ENCODE assay signal across 7 mouse cellular contexts in the genomic region with DNA sequence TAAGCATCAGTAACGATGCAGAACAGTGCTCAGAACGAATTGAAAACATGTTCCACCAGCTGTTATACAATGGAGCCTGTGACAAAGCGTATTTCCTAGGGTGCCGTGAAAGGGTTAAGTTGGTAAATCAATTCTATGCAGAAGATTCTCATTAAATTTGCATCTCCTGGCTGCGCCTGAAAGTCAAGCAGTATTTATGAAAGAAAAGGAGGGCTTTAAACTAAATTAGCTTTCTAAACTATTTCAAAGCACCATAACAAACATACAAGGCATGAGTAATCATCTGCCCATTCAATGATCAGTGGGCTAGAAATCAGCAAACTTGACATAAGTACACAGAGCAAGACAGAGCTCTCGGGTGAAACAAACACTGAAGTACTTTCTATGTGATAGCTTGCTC. TPM values are rescaled to one million over a fixed set of nuclear protein-coding genes. Genes with fewer than 3 reads are reported as not detected.
DNase-seq lines count a peak whose midpoint lies in the region; ATAC-seq and TF ChIP-seq lines count a peak whose summit lies in the region.

No protein-coding gene starts in this region.

- intact Hi-C loops in heart, postnatal 10 days (cut with DNase I) = no loop called here

- H3K4me2 ChIP-seq in heart, postnatal 0 days (ENCODE audit: low read depth, low read length) = peak overlapping the region; percentile 30; the same call in 1 of the 2 replicates
- H3K4me2 ChIP-seq in embryonic facial prominence, embryonic 13.5 days = peak overlapping the region; percentile 42
- peak overlapping the region; percentile 99 for H3K4me2 ChIP-seq in liver, embryonic 15.5 days

- H3K36me3 ChIP-seq in heart, postnatal 0 days (replicated peaks; ENCODE audit: control insufficient read depth, insufficient read depth, low read length) = 0 out of 2 replicates have a peak, but pooled peaks cover 4% of the 10 kb centered on the region
- no peaks in the 10 kb centered on the region for H3K36me3 ChIP-seq in embryonic facial prominence, embryonic 13.5 days
- peaks cover 32% of the 10 kb centered on the region for H3K36me3 ChIP-seq in liver, embryonic 15.5 days (replicated peaks)

- DNase-seq in heart, postnatal 0 days (ENCODE audit: low spot score) = no peak
- no peak for DNase-seq in heart, postnatal 10 days
- peak; percentile 45 for DNase-seq in Muller cell, postnatal 12 days (ENCODE audit: inconsistent ontology term)
- DNase-seq in kidney, postnatal 25 days = no peak

- H3K9me3 ChIP-seq in heart, postnatal 0 days (replicated peaks; ENCODE audit: control insufficient read depth, low read length) = no peaks in the 10 kb centered on the region
- no peaks in the 10 kb centered on the region for H3K9me3 ChIP-seq in embryonic facial prominence, embryonic 13.5 days
- H3K9me3 ChIP-seq in liver, embryonic 15.5 days (replicated peaks) = no peaks in the 10 kb centered on the region

- TF ChIP-seq CTCF in heart, postnatal 0 days (IDR thresholded peaks at IDR 0.05; ENCODE audit: low read depth) = no peak

- TF ChIP-seq EP300 in heart, postnatal 0 days (IDR thresholded peaks at IDR 0.05; ENCODE audit: low read depth) = no peak

- H3K27me3 ChIP-seq in heart, postnatal 0 days (ENCODE audit: control insufficient read depth, insufficient read depth, low read length) = no peaks in the 10 kb centered on the region
- H3K27me3 ChIP-seq in embryonic facial prominence, embryonic 13.5 days = no peaks in the 10 kb centered on the region
- H3K27me3 ChIP-seq in liver, embryonic 15.5 days = no peaks in the 10 kb centered on the region

- WGBS in heart, postnatal 0 days = 80% methylated on average over 6 of the region's 6 CpGs
- 46% methylated on average over 6 of the region's 6 CpGs for WGBS in embryonic facial prominence, embryonic 13.5 days
- 68% methylated on average over 6 of the region's 6 CpGs for WGBS in liver, embryonic 15.5 days (ENCODE audit: insufficient replicate concordance)

- no peak for ATAC-seq in heart, postnatal 0 days (ENCODE audit: insufficient read depth, low read depth)
- ATAC-seq in embryonic facial prominence, embryonic 13.5 days (ENCODE audit: insufficient number of reproducible peaks, insufficient read depth, low FRiP score, low TSS enrichment, low read depth) = no peak
- no peak for ATAC-seq in liver, embryonic 15.5 days (ENCODE audit: insufficient read depth)
- no peak for ATAC-seq in CD4-positive, CD25-positive, alpha-beta regulatory T cell, adult 4 months

- no peak overlapping the region for H3K4me3 ChIP-seq in heart, postnatal 0 days (ENCODE audit: low read depth, low read length)
- peak overlapping the region; percentile 23 for H3K4me3 ChIP-seq in embryonic facial prominence, embryonic 13.5 days
- peak overlapping the region; percentile 89 for H3K4me3 ChIP-seq in liver, embryonic 15.5 days (replicated peaks)

- peaks cover 6% of the 10 kb centered on the region; the same call in 1 of the 2 replicates for H3K4me1 ChIP-seq in heart, postnatal 0 days (ENCODE audit: control insufficient read depth, insufficient read depth)
- H3K4me1 ChIP-seq in embryonic facial prominence, embryonic 13.5 days = peaks cover 26% of the 10 kb centered on the region
- peaks cover 60% of the 10 kb centered on the region for H3K4me1 ChIP-seq in liver, embryonic 15.5 days (replicated peaks)

- H3K9ac ChIP-seq in heart, postnatal 0 days (replicated peaks; ENCODE audit: low read depth, low read length) = no peak overlapping the region
- H3K9ac ChIP-seq in embryonic facial prominence, embryonic 13.5 days = no peak overlapping the region
- no peak overlapping the region for H3K9ac ChIP-seq in liver, embryonic 15.5 days

- H3K27ac ChIP-seq in heart, postnatal 0 days (ENCODE audit: low read depth) = no peak overlapping the region
- H3K27ac ChIP-seq in embryonic facial prominence, embryonic 13.5 days = no peak overlapping the region
- peak overlapping the region; percentile 62; the same call in 1 of the 2 replicates for H3K27ac ChIP-seq in liver, embryonic 15.5 days (replicated peaks)

RNA-seq across cellular contexts. Expression of a gene that starts 18.3 kb away (rescaled TPM):
- 4.1 and 4.8 TPM in 2 replicates for total RNA-seq in heart, postnatal 0 days (2014; rRNA removed; ENCODE audit: low replicate concordance)
- 7.2 and 7.4 TPM in 2 replicates for polyA plus RNA-seq in heart, postnatal 0 days (2015; fragmentation: Nextera tagmentation; extraction: Ambion mirVana)
- 10 to 100 TPM; 13.5 to 13.8 TPM for total RNA-seq in heart, postnatal 10 days (2021)
- 10.4 and 11.0 TPM in 2 replicates for polyA plus RNA-seq in embryonic facial prominence, embryonic 13.5 days (2015; fragmentation: Nextera tagmentation; extraction: Ambion mirVana)
- 11.9 and 14.8 TPM in 2 replicates for polyA plus RNA-seq in liver, embryonic 15.5 days (2015; fragmentation: Nextera tagmentation; extraction: Ambion mirVana)
- polyA plus RNA-seq in CD4-positive, CD25-positive, alpha-beta regulatory T cell, adult 4 months (2017; shearing (Covaris generic)) = under 1 TPM; 0.56 to 0.91 TPM

Comparison
In these comparisons a context has a peak if more than half of its experiments do, and no peak if none do; other contexts are left out.
1. H3K4me2 ChIP-seq: peak in every context shown above with its lines; median percentile 99 in liver, embryonic 15.5 days; 42 in embryonic facial prominence, embryonic 13.5 days; 30 in heart, postnatal 0 days.